Mouse (Mus musculus) intestine, embryonic 15.5 days (tissue): ENCODE data around the gene Elf1. TPM values are rescaled to one million over a fixed set of nuclear protein-coding genes. Genes with fewer than 3 reads are reported as not detected.

Source experiments
- ATAC-seq: fragments of 200-750 bp; cut with Nextera tagmentation; 2 replicates; pipeline ENCODE4 v1.8.0; 2017; ENCODE audit warnings: moderate TSS enrichment, moderate library complexity
- H3K27ac ChIP-seq: fragments of 300-500 bp; sonication (generic); 2 replicates; pipeline ENCODE4 v1.5.1; 2015; ENCODE audit warnings: mild to moderate bottlenecking, inconsistent platforms
- H3K27me3 ChIP-seq: fragments of 300-500 bp; sonication (generic); replicated peaks from 2 replicates; pipeline ENCODE4 v1.6.1; 2015; ENCODE audit warnings: inconsistent platforms
- H3K36me3 ChIP-seq: fragments of 300-500 bp; sonication (generic); 2 replicates; pipeline ENCODE4 v1.6.1; 2015; ENCODE audit warnings: inconsistent platforms
- H3K4me1 ChIP-seq: fragments of 300-500 bp; sonication (generic); replicated peaks from 2 replicates; pipeline ENCODE4 v1.6.1; 2015; ENCODE audit warnings: inconsistent platforms
- H3K4me2 ChIP-seq: fragments of 300-500 bp; sonication (generic); replicated peaks from 2 replicates; pipeline ENCODE4 v1.6.1; 2015; ENCODE audit warnings: mild to moderate bottlenecking, inconsistent platforms
- H3K4me3 ChIP-seq: fragments of 300-500 bp; sonication (generic); replicated peaks from 2 replicates; pipeline ENCODE4 v1.5.1; 2015; ENCODE audit warnings: inconsistent platforms
- H3K9ac ChIP-seq: fragments of 300-500 bp; sonication (generic); 2 replicates; pipeline ENCODE4 v1.6.1; 2015; ENCODE audit warnings: inconsistent platforms
- H3K9me3 ChIP-seq: fragments of 300-500 bp; sonication (generic); 2 replicates; pipeline ENCODE4 v1.6.1; 2016; ENCODE audit warnings: inconsistent platforms
- WGBS: fragments of 180-500 bp; shearing (Covaris S2); methylation state at CpG from one replicate; pipeline ENCODE4 v1.1.7; 2015; 5-methylcytosine and 5-hydroxymethylcytosine counted together
- polyA plus RNA-seq: library from polyadenylated mRNA; unstranded; fragments of >200 nt; fragmentation: Nextera tagmentation; extraction: Ambion mirVana; gene quantifications from 2 replicates; pipeline ENCODE4 v1.2.1, GENCODE M21; 2015

Gene Elf1
- polyA plus RNA-seq, 1 experiment from 2014 or later, result 27.0 TPM

GRCm38 (mm10) chr14:79621143-79621542 lies 140.1 kb downstream of the Elf1 start:
- WGBS, result 67% methylated on average over 3 of the region's 3 CpGs
- no peaks in the 10 kb centered on the region for H3K27me3 ChIP-seq
- no peaks in the 10 kb centered on the region for H3K9me3 ChIP-seq
- peaks cover 7% of the 10 kb centered on the region; the same call in 1 of the 2 replicates for H3K36me3 ChIP-seq
- no peak overlapping the region for H3K4me2 ChIP-seq
- no peak overlapping the region for H3K9ac ChIP-seq
- H3K4me3 ChIP-seq, result no peak overlapping the region
- no peak for ATAC-seq
- H3K27ac ChIP-seq, result no peak overlapping the region
- H3K4me1 ChIP-seq, result no peaks in the 10 kb centered on the region

Other genes with a start within 250 kb of the Elf1 start
- not detected in 2 replicates for gene Zfp957, start 233.8 kb upstream of the Elf1 start, polyA plus RNA-seq
- gene Rgcc, start 179.5 kb upstream of the Elf1 start, polyA plus RNA-seq, result 44.4 and 45.9 TPM in 2 replicates
- 38.7 and 38.9 TPM in 2 replicates for gene Naa16, start 90.4 kb upstream of the Elf1 start, polyA plus RNA-seq
- 9.1 and 10.6 TPM in 2 replicates for gene Mtrf1, start 83.4 kb upstream of the Elf1 start, polyA plus RNA-seq
- 7.9 and 8.7 TPM in 2 replicates for gene Kbtbd7, start 54.7 kb upstream of the Elf1 start, polyA plus RNA-seq
- gene Kbtbd6, start 29.4 kb upstream of the Elf1 start, polyA plus RNA-seq, result 2.6 and 2.9 TPM in 2 replicates
- 30.9 and 33.8 TPM in 2 replicates for gene Wbp4, start 326 bp downstream of the Elf1 start, polyA plus RNA-seq
- gene Sugt1, start 106.5 kb downstream of the Elf1 start, polyA plus RNA-seq, result 105 and 113 TPM in 2 replicates
- 0.25 and 0.38 TPM in 2 replicates for gene Cnmd, start 181.0 kb downstream of the Elf1 start, polyA plus RNA-seq